Mouse (Mus musculus) left cerebral cortex, adult 9 months (tissue): ENCODE data around the gene Ccdc107.

Experiments
- DNase-seq, 2 experiments: peaks; one replicate each; pipeline ENCODE4 v3.0.0; 2022; ENCODE audit warnings: low spot score in 2 of 2

The Ccdc107 gene

DNA sequence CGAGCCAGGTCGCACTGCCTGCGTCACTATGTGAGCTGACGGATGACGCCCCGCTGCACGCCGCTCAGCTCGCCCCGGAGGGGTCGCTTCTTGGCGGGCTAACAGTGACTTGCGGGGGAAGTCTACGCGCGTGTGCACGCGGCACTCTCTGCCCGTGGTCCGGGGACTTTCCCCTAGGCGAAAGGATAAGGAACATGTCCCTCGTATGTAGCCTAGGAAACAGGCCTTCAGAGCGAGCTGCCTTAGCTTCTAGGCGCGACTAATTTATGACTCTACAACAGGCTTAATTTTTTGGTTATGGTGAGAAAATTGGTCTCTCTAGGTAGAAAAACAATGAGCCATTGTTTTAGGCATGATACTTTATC, at the start of gene Ccdc107:
TSS of gene Ccdc107 (plus strand) at position 80 of the 365 bp plus-strand sequence.
- peak; percentile 96 for DNase-seq

DNA sequence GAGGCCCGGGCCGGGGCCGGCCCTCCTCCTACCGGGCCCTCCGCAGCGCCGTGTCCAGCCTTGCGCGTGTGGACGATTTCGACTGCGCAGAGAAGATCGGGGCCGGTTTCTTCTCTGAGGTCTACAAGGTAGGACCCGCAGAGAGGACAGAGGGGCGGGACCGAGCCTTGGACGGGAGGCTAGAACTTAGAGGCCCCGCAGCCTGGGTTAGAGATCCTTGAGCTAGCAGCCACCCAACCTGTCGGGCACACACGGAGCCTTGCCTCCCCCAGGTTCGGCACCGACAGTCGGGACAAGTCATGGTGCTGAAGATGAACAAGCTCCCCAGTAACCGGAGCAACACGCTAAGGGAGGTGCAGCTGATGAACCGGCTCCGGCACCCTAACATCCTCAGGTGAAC, 49.2 kb upstream of the Ccdc107 start:
- DNase-seq: no peak

- DNase-seq: no peak
Measured at GRCm38 (mm10) chr4:43447251-43447650, 45.4 kb upstream of the Ccdc107 start.

GRCm38 (mm10) chr4:43448554-43448953, 44.1 kb upstream of the Ccdc107 start:
- no peak for DNase-seq

DNA sequence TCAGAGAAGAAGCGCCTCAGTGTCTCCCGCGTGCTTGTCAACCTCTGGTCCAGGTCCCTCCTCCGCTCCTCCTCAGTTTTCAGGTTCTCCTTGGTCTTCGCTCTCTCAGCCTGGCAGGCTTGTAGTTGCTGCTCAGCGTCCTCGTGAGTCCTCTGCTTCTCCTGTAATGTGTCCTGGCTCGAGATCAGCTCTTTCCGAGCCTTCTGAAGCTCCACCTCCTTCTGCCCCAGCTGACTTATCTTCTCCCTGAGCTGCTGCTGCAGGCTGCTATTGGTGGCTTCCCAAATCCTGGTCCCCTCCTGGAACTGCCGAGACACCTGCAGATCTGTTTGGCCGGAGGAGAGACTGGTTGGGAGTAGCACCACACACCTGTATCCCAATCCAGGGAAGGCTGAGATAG, 40.4 kb upstream of the Ccdc107 start:
- no peak for DNase-seq

- no peak for DNase-seq
Measured at GRCm38 (mm10) chr4:43453413-43453812, 39.3 kb upstream of the Ccdc107 start.

DNA sequence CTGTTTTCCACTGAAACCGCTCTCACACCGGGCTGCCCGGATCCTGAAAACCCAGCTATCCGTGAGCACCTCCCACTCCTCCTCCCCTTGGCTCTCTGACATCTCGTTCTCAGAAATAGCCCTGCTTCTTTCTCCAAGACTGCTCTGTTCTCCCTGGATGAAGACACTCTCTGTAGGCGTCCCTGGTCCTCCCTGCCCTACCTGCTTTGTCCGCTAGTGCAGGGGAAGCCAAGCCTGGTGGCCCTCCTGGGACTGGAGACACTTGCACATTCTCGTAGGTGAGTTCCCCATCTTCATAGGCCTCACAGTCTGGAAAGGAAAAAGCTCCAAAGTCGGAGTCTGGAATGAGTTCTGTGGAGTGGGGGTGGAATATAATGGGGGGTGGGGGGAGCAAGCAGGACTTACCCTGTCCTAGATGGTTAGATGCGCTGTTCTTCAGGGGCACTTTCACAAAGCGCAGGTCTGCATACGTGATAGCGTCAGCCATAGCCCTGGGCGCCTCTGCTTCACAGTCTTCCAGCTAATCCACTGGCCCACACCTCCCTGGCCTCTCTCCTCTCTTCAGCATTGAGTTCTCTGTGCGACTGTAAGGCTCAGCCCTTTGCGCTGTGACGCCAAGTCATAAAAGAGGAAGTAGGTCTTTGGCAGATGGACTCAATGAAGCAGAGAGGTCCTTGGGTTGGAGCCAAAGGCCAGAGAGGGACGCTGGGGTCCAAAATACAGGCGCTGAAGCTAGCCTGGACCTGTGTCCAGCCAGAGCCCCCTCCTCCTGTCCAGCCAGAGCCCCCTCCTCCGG, 38.5 kb upstream of the Ccdc107 start, which contains the start of gene Cd72:
TSS of gene Cd72 (minus strand) at position 588 of the 796 bp plus-strand sequence.
- DNase-seq: no peak

GRCm38 (mm10) chr4:43456470-43456869, 36.2 kb upstream of the Ccdc107 start:
- DNase-seq: no peak

GRCm38 (mm10) chr4:43457124-43457523, 35.6 kb upstream of the Ccdc107 start:
- no peak for DNase-seq

- DNase-seq: no peak
Measured at GRCm38 (mm10) chr4:43463102-43463501, 29.6 kb upstream of the Ccdc107 start.

DNA sequence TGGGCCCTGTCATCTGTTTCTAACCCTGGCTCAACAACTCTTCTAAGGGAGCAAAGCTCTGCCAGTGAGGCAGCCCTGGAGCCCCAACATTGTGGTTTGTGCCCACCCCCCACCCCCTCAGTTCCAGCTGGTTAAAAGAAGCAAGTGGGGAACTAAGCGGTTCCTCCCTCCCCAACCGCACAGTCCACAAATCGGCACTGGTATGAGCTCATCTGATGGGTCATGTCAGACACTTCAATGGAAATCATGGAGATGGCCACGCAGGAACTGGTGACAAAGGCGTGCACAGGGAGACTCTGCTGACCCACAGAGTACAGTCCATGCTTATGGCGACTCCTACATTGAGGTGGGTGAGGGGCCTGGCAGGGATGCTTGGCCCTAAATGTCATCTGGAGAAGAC, 26.8 kb upstream of the Ccdc107 start:
- no peak for DNase-seq

- DNase-seq: no peak
Measured at GRCm38 (mm10) chr4:43466872-43467271, 25.8 kb upstream of the Ccdc107 start.

DNA sequence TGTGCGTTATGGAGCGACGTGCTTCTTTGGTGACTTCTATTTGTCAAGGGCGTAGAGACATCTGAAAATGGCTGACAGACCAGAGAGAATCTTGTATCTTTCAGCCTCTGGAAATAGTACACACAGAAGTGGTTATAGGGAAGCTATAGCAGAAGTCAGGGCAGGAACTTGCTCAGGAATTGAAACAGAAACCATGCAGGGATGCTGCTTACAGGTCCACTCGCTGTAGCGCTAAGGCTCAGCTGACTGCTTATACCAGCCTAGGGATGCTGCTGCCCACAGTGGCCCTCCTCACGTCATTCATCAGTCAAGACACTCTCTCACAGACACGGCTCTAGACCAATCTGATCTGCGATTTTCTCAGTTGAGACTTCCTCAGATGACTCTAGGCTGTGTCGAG, 22.4 kb upstream of the Ccdc107 start:
- DNase-seq: no peak

DNA sequence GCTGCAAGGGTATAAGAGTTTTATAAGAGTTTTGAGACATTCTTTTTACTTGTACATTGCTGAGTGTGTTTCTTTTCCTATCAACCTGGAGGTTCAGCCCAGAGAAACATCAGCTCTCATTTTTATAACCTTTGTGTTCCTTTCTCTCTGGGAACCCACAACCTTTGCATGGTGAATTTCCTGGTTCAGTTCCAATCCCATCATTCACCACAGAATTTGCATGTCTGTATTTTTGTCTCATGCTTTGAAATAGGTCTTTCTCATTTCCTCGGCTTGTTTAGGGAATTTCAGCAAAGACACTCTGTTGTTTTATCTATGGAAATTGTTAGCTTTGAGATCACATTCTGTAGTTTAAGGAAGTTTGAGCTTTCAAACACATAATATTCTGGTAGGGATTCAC, 19.1 kb upstream of the Ccdc107 start:
- no peak for DNase-seq

GRCm38 (mm10) chr4:43476604-43477003, 16.1 kb upstream of the Ccdc107 start:
- no peak for DNase-seq

- peak; percentile 62 to 90 for DNase-seq
Measured at GRCm38 (mm10) chr4:43477857-43478533, 14.7 kb upstream of the Ccdc107 start.

DNA sequence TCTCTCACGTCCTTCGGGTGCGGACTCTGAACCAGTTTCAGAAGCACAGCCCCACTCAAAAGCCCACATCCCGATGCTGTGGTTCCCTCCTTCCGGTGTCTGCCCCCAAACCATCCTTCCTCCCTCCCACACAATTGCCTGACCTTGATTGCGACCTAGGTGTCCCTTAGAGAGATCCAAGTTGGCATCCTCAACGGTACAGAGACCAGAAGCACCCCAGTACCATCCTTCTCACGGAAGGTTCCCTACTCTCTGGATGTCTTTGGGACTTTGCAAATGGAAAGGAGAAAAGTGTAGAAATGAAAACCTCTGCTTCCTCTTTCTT, 14.2 kb upstream of the Ccdc107 start:
- no peak for DNase-seq

- DNase-seq: no peak
Measured at GRCm38 (mm10) chr4:43478906-43479832, 13.5 kb upstream of the Ccdc107 start.

GRCm38 (mm10) chr4:43480985-43481384, 11.7 kb upstream of the Ccdc107 start:
- no peak for DNase-seq

GRCm38 (mm10) chr4:43481894-43482456, 10.7 kb upstream of the Ccdc107 start:
- no peak for DNase-seq

- no peak for DNase-seq
Measured at GRCm38 (mm10) chr4:43482591-43482990, 10.1 kb upstream of the Ccdc107 start.

- no peak for DNase-seq
Measured at GRCm38 (mm10) chr4:43483535-43484091, 9.1 kb upstream of the Ccdc107 start, which contains the start of gene Sit1. Gene Sit1, minus strand, starts transcription at chr4:43483734.
